Mouse (Mus musculus): ENCODE measurements at regions not wholly inside any gene's neighbourhood (a gene's known extent, or its start where the extent isn't known, plus 50 kb on each side); places are given as distances from the start of the nearest gene placed in this dataset.

DNA sequence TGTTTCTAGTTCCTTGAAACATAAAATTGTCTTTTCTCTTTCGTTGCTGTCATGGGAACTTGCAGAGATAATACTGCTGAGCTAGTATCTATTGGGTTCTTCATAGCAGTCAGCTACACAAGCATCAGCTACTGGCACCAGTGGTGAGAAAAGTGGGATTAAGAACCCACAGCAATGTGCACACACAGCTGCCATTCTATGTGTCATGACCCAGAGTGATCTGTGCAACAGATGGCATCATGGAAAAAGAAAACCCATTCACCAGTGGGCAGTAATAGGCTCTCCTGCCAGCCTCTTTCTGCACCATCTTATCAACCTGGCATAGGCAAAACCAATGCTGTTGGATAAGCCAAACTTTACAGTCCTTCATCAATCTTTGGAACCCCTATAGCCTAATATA is 428.1 kb downstream of the Trib2 start:
- no peak for DNase-seq

DNA sequence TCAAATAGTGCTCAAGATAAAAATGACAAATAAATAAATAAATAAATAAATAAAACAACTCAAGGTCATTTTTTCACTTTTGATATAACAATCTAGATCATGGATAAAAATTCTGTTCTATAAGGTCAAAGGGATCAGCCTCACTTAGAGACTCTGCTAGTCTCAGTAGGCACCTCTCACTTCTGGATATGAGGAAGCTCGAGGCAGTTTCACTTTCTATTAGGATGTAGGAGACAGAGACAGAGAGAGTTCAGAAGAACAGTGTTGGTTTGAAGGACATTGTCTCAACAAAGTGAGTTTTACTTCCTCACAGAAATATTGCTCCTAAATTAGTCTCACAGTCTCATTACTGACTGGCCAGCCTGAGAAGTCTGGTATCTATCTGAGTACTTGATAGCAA is 458.9 kb downstream of the Trib2 start:
- no peak for DNase-seq

DNA sequence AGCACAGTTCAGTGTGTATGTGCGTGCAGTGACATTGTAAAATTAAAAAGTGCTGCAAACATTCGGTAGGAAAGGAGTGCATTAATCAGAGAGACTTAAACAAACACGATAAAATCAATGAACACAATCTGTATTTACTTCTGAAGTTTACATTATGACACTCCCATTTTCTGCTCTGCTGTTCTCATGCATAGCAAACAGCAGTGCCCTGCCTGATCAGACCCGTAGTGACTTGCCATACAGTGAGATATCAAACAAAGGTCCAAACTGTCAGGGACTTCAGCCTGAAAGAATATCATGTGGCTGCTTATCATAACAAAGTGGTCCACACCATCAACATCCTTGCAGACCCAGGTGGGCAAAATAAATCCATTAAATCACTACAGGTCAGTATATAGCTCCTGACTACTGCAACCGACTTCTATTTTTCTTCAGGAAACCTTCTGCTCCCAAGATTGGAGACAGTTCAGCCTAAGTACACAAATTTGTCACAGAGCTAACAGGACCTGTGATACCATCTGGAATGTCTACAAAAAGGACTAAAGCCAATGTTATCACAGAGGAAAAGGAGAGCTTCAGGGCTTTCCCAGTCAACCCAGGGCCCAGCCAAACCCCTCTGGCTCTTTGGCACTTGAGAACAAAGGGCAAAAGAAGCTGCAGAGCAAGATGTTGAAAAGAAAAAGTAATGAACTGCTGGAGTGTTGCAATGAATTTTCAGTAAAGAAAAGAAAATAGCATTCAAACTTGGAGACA is 495.8 kb downstream of the Trib2 start:
- DNase-seq = no peak

GRCm38 (mm10) chr12:15319647-15320046 is 497.1 kb downstream of the Trib2 start:
- no peak for DNase-seq

DNA sequence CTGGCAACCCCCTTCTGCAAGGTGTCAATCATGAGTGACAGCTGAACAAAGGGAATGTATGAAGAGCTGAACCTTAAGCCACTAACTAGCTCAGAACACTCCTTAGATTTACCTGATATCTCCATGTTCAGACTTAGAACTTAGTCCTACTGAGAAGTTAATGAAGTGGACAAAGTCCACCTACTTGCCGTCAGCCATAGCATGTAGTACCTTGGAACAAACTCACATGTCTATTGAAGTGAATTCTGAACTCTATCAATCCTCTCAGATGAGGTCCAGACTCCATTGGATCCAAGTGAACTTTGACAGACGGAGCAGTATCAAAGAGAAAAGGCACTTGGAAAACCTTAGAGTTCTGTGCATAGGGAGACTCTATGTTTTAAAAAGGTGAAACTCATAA is 521.8 kb downstream of the Trib2 start:
- no peak for DNase-seq

DNA sequence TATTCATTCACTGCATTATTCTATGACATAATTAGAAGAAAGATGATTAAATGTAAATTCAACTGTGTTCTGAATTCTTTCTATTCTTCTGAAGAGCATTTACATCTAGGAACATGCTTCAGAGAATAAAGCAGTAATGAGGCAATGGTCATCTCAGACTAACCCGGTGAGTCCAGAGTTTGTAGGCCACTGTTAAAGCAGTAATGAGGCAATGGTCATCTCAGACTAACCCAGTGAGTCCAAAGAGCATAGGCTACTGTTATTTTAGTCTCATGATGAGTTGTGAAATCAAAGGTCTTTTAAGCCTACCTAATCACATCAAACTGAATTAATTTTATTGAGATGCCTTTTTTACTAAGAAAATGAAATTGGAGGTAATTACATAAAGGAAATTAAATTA is 554.6 kb downstream of the Trib2 start:
- DNase-seq = no peak

- DNase-seq = no peak
These were observed 555.1 kb downstream of the Trib2 start for GRCm38 (mm10) chr12:15261604-15262003.

- DNase-seq = no peak
These were observed 555.8 kb downstream of the Trib2 start for GRCm38 (mm10) chr12:15260907-15261415.

DNA sequence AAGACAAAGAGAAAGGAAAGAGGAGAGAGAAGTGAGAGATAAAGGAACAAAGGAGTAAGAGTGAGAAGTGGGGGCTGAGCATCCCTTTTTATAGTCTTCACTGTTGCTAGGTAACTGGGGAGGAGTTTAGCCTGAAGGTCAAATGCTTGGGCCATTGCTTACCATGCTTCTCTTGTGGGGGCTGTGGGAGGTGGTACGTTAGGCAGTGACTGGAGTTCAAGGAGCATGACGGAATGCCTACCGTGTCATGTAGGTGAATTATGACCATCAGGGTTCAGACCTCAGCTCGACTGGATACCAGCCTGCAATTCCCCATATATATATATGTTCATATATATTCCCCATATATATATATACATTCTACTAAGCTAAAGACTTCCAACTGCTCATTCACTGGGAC is 571.8 kb downstream of the Trib2 start:
- DNase-seq = no peak

- DNase-seq = no peak
These were observed 594.1 kb downstream of the Trib2 start for GRCm38 (mm10) chr12:15222497-15223170.

GRCm38 (mm10) chr12:15218504-15218903 is 598.2 kb downstream of the Trib2 start:
- DNase-seq = no peak

DNA sequence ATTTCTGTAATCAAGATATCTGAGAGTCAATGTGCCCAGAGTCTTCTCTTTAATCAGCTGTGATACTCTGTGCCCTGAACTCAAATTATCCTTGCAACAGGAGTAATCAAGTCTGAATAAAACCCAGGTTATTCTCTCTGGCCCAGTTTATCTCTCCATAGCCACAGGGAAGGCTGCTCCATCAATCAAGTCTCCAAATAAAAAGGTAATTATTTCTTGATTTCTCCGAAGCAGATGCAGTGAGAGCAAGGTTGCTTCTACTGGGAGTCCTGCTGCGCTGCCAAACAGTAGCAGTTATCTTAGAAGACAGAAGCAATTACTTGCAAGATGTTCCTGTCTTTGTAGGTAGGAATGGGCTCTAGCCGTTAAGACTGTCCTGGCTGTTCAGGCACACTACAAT is 600.5 kb downstream of the Trib2 start:
- no peak for DNase-seq

GRCm38 (mm10) chr12:15174411-15175041 is 642.2 kb downstream of the Trib2 start:
- peak in 1 of 2 experiments; percentile 16 for DNase-seq

GRCm38 (mm10) chr12:15162605-15163004 is 654.1 kb downstream of the Trib2 start:
- no peak for DNase-seq

GRCm38 (mm10) chr12:15161864-15162263 is 654.9 kb downstream of the Trib2 start:
- no peak for DNase-seq

GRCm38 (mm10) chr12:15160478-15160998 is 656.2 kb downstream of the Trib2 start:
- DNase-seq = no peak

- DNase-seq = no peak
These were observed 670.3 kb downstream of the Trib2 start for GRCm38 (mm10) chr12:15146398-15146797.

DNA sequence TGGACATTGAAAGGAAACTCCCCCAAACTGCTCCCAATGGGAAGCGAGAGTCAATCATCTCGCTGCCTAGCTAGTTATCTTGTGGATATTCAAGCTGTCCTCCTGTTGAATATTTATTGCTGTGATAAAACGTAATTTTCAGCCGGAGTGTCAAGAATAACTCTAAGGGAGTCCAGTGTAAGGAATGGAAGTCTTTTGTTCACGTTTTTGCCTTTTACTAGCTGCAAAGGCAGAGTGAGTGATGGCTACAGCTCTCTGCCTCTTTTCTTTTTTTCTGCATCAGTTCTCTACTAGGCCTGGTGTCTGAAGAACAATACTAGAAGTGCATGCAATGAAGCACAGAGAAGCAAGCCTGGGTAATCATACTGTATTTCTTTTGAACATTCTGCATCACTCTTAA is 679.7 kb downstream of the Trib2 start:
- DNase-seq = no peak

DNA sequence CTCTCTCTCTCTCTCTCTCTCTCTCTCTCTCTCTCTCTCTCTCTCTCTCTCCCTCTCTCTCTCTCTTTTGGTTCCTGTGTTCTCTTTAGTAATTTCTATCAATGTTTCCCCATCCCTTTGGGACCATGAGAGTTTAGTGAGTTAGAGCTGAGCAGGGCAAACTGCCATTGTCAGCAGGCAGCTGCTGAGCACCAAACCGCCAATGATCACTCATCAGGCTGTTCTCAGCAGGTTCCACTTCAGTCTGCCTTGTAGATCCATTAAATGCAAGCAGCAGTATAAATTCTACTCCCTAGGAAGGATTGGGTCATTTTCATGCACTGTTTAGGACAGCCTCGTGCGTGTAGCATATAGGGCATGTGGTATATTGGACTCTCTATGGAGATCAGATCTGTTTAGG is 692.5 kb downstream of the Trib2 start:
- DNase-seq = no peak

DNA sequence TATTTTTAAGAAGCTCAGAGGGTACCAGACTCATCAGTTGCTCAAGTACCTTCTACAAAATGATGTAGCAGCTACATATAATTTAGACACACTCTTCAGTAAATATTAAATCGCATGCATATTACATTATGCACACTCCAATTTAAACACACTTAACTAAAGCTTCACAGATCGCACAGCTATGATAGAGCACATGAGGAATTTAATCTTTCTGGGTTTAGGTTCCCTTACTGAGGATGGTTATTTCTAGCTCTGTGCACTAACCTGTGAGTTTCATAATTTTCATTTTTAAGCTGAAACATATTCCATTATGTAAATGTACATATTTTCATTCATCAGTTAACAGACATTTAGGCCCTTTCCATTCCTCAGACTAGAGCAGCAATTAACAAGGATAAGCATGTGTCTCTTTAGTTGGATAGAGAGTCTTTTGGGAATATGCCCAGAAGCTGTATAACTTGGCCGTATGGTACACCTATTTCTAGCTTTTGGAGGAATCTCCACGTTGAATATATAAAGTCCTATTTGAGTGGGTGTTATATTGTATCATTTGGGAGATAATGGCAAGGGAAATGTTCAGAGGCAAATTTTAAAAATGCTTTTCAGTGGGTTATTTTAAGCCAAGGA is 694.0 kb downstream of the Trib2 start:
- DNase-seq = no peak

GRCm38 (mm10) chr12:15115556-15115955 is 701.2 kb downstream of the Trib2 start:
- DNase-seq = no peak

GRCm38 (mm10) chr12:15114793-15115192 is 701.9 kb downstream of the Trib2 start:
- DNase-seq = no peak

DNA sequence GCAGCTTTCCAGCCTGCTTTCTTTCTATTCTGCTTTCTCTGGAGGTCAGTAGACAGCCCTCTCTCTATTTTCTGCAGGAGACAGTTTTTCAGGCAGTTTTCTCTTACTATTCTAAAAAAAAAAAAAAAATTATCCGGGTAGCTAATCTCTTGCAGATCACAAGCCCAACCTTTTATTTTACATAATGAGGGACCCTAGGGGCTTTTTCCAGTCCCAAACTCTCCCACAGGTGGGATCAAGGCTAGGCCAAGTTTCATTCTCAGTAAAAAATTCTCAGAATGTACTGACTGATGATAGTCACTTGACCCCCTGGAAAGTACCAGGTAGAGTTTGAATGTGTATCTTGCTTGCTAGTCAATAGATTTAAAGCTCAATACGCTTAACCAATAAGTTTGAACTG is 705.7 kb downstream of the Trib2 start:
- DNase-seq = no peak

Measured in kidney, postnatal 25 days (tissue).